Mouse (Mus musculus): Measurements from ENCODE around the gene Gal3st1. TPM values are rescaled to one million over a fixed set of nuclear protein-coding genes. Genes with fewer than 3 reads are reported as not detected.
"Not testable (repeated sequence)": the region's sequence is repeated elsewhere in the genome, so short reads cannot be mapped to it uniquely, and the experiment has no call there.

The Gal3st1 gene
- 14.7 and 17.4 TPM in 2 replicates for polyA plus RNA-seq (2014; fragmentation: Nextera tagmentation; extraction: Ambion mirVana)

DNA sequence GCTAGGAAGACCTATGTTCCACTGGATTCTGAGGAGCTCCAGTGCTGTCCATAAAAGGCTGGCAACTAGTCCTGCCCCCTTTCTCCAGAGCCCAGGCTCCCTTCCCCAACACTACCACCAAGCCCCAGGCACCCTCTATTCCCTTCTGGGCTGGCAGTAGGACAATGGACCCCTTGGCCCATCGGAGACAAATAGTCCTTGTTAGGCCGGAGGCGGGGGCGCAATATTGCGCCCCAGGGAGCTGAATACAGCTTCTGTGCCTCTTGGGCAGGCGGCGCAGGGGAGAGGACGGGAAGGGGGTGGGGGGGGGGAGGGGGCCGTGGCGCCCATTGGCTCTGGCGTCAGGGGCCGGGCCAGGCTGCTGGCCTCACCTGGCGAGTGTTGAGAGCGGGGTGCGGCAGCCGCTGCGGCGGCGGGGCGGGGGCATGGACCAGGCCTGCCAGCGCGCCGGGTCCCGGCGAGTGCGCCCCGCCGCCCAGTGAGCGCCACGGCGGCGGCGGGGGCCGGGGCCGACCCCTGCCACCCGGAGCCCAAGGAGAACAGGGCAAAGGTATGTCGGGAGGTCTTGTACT, at the start of gene Gal3st1:
Gene Gal3st1 (plus strand): TSS at position 346 of the 572 bp plus-strand sequence.
- no peaks in the 10 kb centered on the region for H3K4me1 ChIP-seq (replicated peaks; ENCODE audit: control insufficient read depth, insufficient read depth, low read length)
- peak within 1 kb of the TSS; percentile 52 for H3K4me2 ChIP-seq (ENCODE audit: low read length)
- H3K4me3 ChIP-seq (ENCODE audit: low read depth, low read length), result peak within 1 kb of the TSS; percentile 41
- H3K9me3 ChIP-seq (ENCODE audit: control insufficient read depth, low read length), result no peaks in the 10 kb centered on the region
- peak within 1 kb of the TSS; percentile 44 for H3K9ac ChIP-seq (ENCODE audit: low read length)
- WGBS, result 0% methylated on average over 22 of the region's 37 CpGs
- H3K36me3 ChIP-seq (ENCODE audit: control insufficient read depth, insufficient read depth, low read length), result peaks cover 25% of the 10 kb centered on the region
- DNase-seq (ENCODE audit: low spot score), result peak; percentile 78
- H3K27ac ChIP-seq (ENCODE audit: low read depth), result peak within 1 kb of the TSS; percentile 57
- H3K27me3 ChIP-seq (replicated peaks; ENCODE audit: control insufficient read depth, insufficient read depth, low read length), result peaks cover 23% of the 10 kb centered on the region
- peak; percentile 74 for ATAC-seq (replicated peaks; ENCODE audit: low FRiP score, low TSS enrichment, low read depth)

DNA sequence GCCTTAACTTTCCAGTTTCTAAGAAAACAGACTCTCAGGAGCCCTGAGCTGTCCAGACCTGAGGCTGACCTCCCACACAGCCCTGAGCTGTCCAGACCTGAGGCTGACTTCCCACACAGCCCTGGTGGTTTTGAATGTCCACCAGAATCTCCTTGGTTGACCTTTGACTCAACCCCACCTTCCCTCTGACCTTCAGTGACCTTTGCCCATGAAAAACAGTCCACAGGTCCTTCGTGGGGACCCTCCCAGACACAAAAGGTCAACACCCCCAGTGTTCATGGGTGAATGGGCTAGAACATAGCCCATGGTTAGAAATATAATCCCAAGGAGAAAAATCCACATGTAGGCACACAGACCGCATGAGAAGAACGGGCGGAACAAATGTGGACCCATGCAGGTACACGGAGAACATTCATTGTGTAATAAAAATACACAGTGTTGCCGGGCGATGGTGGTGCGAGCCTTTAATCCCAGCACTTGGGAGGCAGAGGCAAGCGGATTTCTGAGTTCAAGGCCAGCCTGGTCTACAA, 49.6 kb upstream of the Gal3st1 start:
- Histone ChIP-seq H3K4me1 (replicated peaks; ENCODE audit: control insufficient read depth, insufficient read depth, low read length) (peaks cover 7% of the 10 kb centered on the region; the same call in 1 of the 2 replicates), H3K9ac (ENCODE audit: low read length) (no peak overlapping the region), H3K4me2 (ENCODE audit: low read length) (no peak overlapping the region), H3K9me3 (ENCODE audit: control insufficient read depth, low read length) (no peaks in the 10 kb centered on the region), H3K27ac (ENCODE audit: low read depth) (no peak overlapping the region), H3K4me3 (ENCODE audit: low read depth, low read length) (no peak overlapping the region), H3K27me3 (replicated peaks; ENCODE audit: control insufficient read depth, insufficient read depth, low read length) (no peaks in the 10 kb centered on the region), H3K36me3 (ENCODE audit: control insufficient read depth, insufficient read depth, low read length) (no peaks in the 10 kb centered on the region)
- no peak for ATAC-seq (replicated peaks; ENCODE audit: low FRiP score, low TSS enrichment, low read depth)
- WGBS, result 92% methylated on average over 9 of the region's 9 CpGs
- DNase-seq (ENCODE audit: low spot score), result no peak

DNA sequence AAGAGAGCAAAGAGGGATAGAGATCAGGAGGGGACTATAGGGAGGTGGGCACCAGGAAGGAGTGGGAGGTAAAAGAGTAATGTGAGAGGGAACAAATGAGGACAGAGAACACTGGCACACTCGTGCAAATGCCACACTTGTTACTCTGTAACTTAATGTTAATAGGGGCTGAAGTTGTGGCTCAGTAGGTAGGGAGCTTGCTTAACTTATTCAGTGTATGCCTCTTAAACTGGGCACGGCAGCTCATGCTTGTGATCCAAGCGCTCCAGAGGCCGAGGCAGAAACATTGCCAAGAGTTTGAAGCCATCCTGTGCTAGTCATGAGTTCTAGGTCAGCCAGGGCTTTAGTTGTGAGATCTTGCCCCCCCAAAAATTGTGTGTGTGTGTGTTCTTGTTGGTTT, 48.3 kb upstream of the Gal3st1 start:
- Histone ChIP-seq H3K4me3 (ENCODE audit: low read depth, low read length) (no peak overlapping the region), H3K9me3 (ENCODE audit: control insufficient read depth, low read length) (no peaks in the 10 kb centered on the region), H3K27ac (ENCODE audit: low read depth) (no peak overlapping the region), H3K36me3 (ENCODE audit: control insufficient read depth, insufficient read depth, low read length) (no peaks in the 10 kb centered on the region), H3K27me3 (replicated peaks; ENCODE audit: control insufficient read depth, insufficient read depth, low read length) (no peaks in the 10 kb centered on the region), H3K9ac (ENCODE audit: low read length) (no peak overlapping the region), H3K4me1 (replicated peaks; ENCODE audit: control insufficient read depth, insufficient read depth, low read length) (peaks cover 7% of the 10 kb centered on the region; the same call in 1 of the 2 replicates), H3K4me2 (ENCODE audit: low read length) (no peak overlapping the region)
- DNase-seq (ENCODE audit: low spot score), result no peak
- 81% methylated on average over 4 of the region's 4 CpGs for WGBS
- no peak for ATAC-seq (replicated peaks; ENCODE audit: low FRiP score, low TSS enrichment, low read depth)

DNA sequence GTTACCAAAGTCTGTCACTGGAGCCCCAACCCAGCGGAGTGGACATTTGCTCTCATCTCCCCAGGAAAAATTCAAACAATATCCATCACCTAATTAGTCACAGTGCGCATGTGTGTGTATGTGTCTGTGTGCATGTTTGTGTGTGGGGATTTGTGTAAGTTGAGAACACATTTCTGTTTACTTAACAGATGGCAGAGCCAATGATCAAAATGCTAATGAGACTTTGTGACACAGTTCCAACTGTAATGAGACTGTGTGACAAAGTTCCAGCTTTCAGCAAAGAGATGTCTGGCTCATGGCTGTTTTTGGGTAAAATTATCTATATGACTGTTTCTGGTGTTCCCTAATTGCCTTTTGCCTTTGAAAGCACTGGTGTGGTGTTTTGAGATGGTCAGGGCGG, 47.1 kb upstream of the Gal3st1 start:
- DNase-seq (ENCODE audit: low spot score), result no peak
- Histone ChIP-seq H3K4me1 (replicated peaks; ENCODE audit: control insufficient read depth, insufficient read depth, low read length) (peaks cover 5% of the 10 kb centered on the region; the same call in 1 of the 2 replicates), H3K27me3 (replicated peaks; ENCODE audit: control insufficient read depth, insufficient read depth, low read length) (no peaks in the 10 kb centered on the region), H3K4me3 (ENCODE audit: low read depth, low read length) (no peak overlapping the region), H3K27ac (ENCODE audit: low read depth) (no peak overlapping the region), H3K36me3 (ENCODE audit: control insufficient read depth, insufficient read depth, low read length) (no peaks in the 10 kb centered on the region), H3K9me3 (ENCODE audit: control insufficient read depth, low read length) (no peaks in the 10 kb centered on the region), H3K9ac (ENCODE audit: low read length) (no peak overlapping the region), H3K4me2 (ENCODE audit: low read length) (no peak overlapping the region)
- ATAC-seq (replicated peaks; ENCODE audit: low FRiP score, low TSS enrichment, low read depth), result no peak
- 85% methylated on average over 3 of the region's 3 CpGs for WGBS

DNA sequence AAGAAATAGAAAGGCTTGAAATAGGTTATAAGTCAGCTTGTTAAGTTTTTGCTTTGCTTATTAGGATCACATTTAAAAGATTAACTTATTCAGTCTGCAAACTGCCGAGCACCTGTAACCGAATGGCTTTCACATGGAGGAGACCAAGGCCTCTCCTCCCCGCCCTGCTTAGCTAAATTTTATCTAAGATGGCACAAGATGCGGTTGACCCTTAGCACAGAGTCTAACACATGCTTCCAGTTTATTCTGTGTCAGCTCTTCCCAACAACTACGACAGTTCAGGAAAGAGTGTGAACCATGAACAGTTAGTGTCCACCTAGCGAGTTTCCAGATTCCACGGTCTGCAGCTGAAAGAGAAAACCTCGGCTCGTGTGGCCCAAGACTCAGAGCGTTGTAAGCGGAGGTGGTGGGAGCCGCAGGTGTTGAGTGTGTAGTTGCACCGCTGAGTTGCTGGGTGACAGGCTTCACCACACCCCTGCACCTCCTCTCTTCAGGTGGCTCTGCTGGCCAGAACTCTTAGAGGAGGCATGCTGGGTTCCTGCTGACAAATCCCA, 46.0 kb upstream of the Gal3st1 start:
- Histone ChIP-seq H3K9ac (ENCODE audit: low read length) (no peak overlapping the region), H3K4me2 (ENCODE audit: low read length) (no peak overlapping the region), H3K27ac (ENCODE audit: low read depth) (no peak overlapping the region), H3K4me1 (replicated peaks; ENCODE audit: control insufficient read depth, insufficient read depth, low read length) (peaks cover under 1% of the 10 kb centered on the region; the same call in 1 of the 2 replicates), H3K9me3 (ENCODE audit: control insufficient read depth, low read length) (no peaks in the 10 kb centered on the region), H3K4me3 (ENCODE audit: low read depth, low read length) (no peak overlapping the region), H3K27me3 (replicated peaks; ENCODE audit: control insufficient read depth, insufficient read depth, low read length) (no peaks in the 10 kb centered on the region), H3K36me3 (ENCODE audit: control insufficient read depth, insufficient read depth, low read length) (no peaks in the 10 kb centered on the region)
- ATAC-seq (replicated peaks; ENCODE audit: low FRiP score, low TSS enrichment, low read depth), result no peak
- 71% methylated on average over 13 of the region's 13 CpGs for WGBS
- DNase-seq (ENCODE audit: low spot score), result no peak

DNA sequence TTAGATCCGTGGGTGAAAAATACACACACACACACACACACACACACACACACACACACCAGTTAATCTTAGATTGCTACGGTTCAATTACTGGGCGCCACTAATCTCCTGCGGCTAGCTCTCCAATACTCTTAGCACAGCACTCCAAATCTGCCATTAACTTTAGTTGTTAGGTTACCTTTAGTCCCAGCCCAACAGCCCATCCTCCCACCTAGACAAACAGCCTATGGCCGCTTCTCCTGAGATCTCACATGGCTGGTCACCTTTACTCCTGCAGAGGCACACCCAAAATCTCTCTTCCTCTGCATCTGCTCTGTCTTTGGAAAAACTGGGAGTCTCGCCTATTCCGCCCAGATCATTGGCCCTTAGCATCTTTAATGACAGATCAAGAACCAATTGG, 42.1 kb upstream of the Gal3st1 start:
- peaks cover 7% of the 10 kb centered on the region; the same call in 1 of the 2 replicates for H3K27me3 ChIP-seq (replicated peaks; ENCODE audit: control insufficient read depth, insufficient read depth, low read length)
- DNase-seq (ENCODE audit: low spot score) (no peak), ATAC-seq (replicated peaks; ENCODE audit: low FRiP score, low TSS enrichment, low read depth) (no peak)
- no peak overlapping the region for H3K9ac ChIP-seq (ENCODE audit: low read length)
- H3K27ac ChIP-seq (ENCODE audit: low read depth), result no peak overlapping the region
- H3K4me2 ChIP-seq (ENCODE audit: low read length), result no peak overlapping the region
- H3K36me3 ChIP-seq (ENCODE audit: control insufficient read depth, insufficient read depth, low read length), result no peaks in the 10 kb centered on the region
- H3K4me3 ChIP-seq (ENCODE audit: low read depth, low read length), result no peak overlapping the region
- H3K9me3 ChIP-seq (ENCODE audit: control insufficient read depth, low read length), result no peaks in the 10 kb centered on the region
- no peaks in the 10 kb centered on the region for H3K4me1 ChIP-seq (replicated peaks; ENCODE audit: control insufficient read depth, insufficient read depth, low read length)
- 89% methylated on average over 7 of the region's 7 CpGs for WGBS

DNA sequence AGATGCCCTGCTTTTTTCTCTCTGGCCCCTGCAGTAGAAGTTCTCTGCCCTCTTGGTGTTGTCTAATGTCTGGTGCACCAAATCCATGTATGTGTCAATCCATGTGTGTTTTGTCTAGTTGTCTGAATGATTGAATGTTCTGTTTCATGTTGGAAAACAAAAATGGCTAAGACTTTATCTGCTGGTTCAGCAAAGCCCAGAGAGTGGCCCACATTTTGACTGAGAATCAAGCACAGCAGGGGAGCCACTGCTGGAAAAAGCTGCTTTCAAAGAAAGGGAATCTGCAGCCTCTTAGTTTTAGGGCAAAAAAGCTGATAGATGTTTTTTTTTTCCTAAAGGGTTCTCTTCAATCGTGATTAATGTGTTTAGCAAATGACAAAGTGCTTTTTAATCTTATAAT, 37.0 kb upstream of the Gal3st1 start:
- H3K27ac ChIP-seq (ENCODE audit: low read depth), result no peak overlapping the region
- H3K9ac ChIP-seq (ENCODE audit: low read length), result no peak overlapping the region
- ATAC-seq (replicated peaks; ENCODE audit: low FRiP score, low TSS enrichment, low read depth), result no peak
- WGBS, result 32% methylated on average over 1 of the region's 1 CpGs
- no peaks in the 10 kb centered on the region for H3K9me3 ChIP-seq (ENCODE audit: control insufficient read depth, low read length)
- H3K4me2 ChIP-seq (ENCODE audit: low read length), result no peak overlapping the region
- no peaks in the 10 kb centered on the region for H3K36me3 ChIP-seq (ENCODE audit: control insufficient read depth, insufficient read depth, low read length)
- peaks cover 7% of the 10 kb centered on the region; the same call in 1 of the 2 replicates for H3K27me3 ChIP-seq (replicated peaks; ENCODE audit: control insufficient read depth, insufficient read depth, low read length)
- no peaks in the 10 kb centered on the region for H3K4me1 ChIP-seq (replicated peaks; ENCODE audit: control insufficient read depth, insufficient read depth, low read length)
- DNase-seq (ENCODE audit: low spot score), result no peak
- no peak overlapping the region for H3K4me3 ChIP-seq (ENCODE audit: low read depth, low read length)

DNA sequence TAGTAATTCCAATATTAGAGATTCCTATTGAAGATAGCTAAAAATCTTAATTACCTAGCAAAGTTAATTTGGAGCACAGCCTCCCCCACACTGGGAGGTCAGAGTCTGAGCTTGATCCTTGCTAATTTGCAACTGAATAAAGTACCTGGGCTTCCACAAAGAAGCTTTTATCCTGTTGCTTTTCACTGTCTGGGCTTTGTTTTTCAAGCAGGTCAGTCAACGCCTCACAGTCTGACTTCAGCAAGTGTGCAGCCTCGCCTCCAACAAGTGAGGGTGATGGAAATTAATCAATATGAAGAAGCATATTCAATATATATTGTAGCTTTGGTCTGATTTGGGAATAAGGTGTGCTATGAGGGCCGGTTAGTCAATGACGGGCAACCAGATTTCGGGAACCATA, 28.6 kb upstream of the Gal3st1 start:
- H3K27ac ChIP-seq (ENCODE audit: low read depth); H3K36me3 ChIP-seq (ENCODE audit: control insufficient read depth, insufficient read depth, low read length); H3K9ac ChIP-seq (ENCODE audit: low read length); DNase-seq (ENCODE audit: low spot score); H3K4me1 ChIP-seq (replicated peaks; ENCODE audit: control insufficient read depth, insufficient read depth, low read length); H3K27me3 ChIP-seq (replicated peaks; ENCODE audit: control insufficient read depth, insufficient read depth, low read length); H3K4me2 ChIP-seq (ENCODE audit: low read length); H3K9me3 ChIP-seq (ENCODE audit: control insufficient read depth, low read length); H3K4me3 ChIP-seq (ENCODE audit: low read depth, low read length); ATAC-seq (replicated peaks; ENCODE audit: low FRiP score, low TSS enrichment, low read depth): not testable (repeated sequence)
- 86% methylated on average over 5 of the region's 5 CpGs for WGBS

DNA sequence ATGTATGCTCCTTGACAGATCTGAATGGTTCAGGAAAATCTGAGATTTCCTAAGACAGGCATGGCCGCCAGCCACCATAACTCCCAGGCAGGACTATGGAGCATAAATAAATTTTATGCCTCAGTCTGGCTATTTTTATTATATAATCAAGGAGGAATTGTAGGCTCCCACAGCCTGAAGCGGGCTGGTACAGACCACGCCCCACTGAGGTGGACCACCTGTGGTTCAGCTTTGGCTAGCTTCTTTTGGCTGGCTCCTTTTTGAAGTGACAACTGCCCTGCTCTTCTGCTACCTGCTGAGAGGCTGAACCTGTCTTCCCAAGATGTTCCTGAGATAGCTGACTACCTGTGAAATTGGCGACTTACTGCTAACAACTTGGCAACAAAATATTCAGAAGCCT, 28.1 kb upstream of the Gal3st1 start:
- H3K27me3 ChIP-seq (replicated peaks; ENCODE audit: control insufficient read depth, insufficient read depth, low read length); H3K9me3 ChIP-seq (ENCODE audit: control insufficient read depth, low read length); ATAC-seq (replicated peaks; ENCODE audit: low FRiP score, low TSS enrichment, low read depth); H3K36me3 ChIP-seq (ENCODE audit: control insufficient read depth, insufficient read depth, low read length); H3K27ac ChIP-seq (ENCODE audit: low read depth); H3K4me1 ChIP-seq (replicated peaks; ENCODE audit: control insufficient read depth, insufficient read depth, low read length); H3K4me3 ChIP-seq (ENCODE audit: low read depth, low read length); DNase-seq (ENCODE audit: low spot score); H3K4me2 ChIP-seq (ENCODE audit: low read length); H3K9ac ChIP-seq (ENCODE audit: low read length): not testable (repeated sequence)
- 72% methylated on average over 4 of the region's 4 CpGs for WGBS

Measured in intestine, embryonic 14.5 days (tissue).